Mouse (Mus musculus): ENCODE results near the gene Cpeb1. TPM values are rescaled to one million over a fixed set of nuclear protein-coding genes. Genes with fewer than 3 reads are reported as not detected.
A peak's percentile ranks its signal among the peaks of the same experiment; 100 is the strongest.

Gene Cpeb1
- polyA plus RNA-seq, 1 experiment from 2014 or later = 1.7 TPM

DNA sequence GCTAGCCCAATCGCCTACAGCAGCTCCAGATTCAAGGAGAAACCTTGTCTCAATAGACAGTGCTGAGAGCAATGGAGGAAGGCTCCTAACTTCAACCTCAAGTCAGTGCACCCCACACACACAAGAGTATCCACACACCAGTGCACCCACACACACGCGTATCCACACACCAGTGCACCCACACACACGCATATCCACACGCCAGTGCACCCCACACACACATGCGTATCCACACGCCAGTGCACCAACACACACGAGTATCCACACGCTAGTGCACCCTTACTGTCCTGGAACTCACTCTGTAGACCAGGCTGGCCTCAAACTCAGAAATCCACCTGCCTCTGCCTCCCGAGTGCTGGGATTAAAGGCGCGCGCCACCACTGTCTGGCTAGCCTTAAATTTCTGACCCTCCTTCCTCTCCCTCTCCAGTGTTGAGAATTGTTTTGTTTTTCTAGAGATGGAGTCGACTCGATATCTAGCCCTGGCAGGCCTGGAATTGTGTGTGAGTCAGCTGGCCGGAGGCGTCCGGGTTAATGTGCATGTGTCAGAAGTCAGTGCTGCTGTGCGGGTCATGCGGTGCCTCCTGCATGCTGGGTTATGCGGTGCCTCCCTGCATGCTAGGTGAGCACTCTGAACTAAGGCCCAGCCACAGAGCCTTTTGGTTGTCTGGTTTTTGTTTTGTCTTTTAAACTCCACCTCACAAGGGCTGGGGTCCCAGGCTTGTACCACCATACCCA, 117.3 kb downstream of the Cpeb1 start:
- TF ChIP-seq EP300 (IDR thresholded peaks at IDR 0.05) (no peak), CTCF (IDR thresholded peaks at IDR 0.05) (no peak)
- peaks cover 21% of the 10 kb centered on the region for H3K36me3 ChIP-seq (ENCODE audit: insufficient read depth, low read length)
- 92% methylated on average over 21 of the region's 21 CpGs for WGBS

DNA sequence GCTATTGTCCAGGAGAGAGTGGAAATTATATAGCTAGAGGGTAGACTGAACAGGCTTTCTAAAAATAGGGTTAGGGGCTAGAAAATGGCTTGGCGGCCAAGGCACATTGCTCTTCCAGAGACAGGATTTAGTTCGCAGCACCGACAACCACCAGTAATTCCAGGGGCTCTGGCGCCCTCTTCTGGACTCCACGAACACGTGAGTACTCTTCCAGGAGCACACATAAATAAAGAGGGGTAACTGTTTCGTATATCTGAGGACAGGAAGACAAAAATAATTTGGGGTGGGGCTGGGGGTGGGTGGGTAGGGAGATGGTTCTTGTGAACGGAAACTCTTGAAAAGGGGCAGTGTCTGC, 118.9 kb downstream of the Cpeb1 start:
- no peaks in the 10 kb centered on the region for H3K27me3 ChIP-seq (replicated peaks; ENCODE audit: insufficient read depth, low read length)
- H3K9me3 ChIP-seq (ENCODE audit: low read length) = no peaks in the 10 kb centered on the region
- ATAC-seq (peak; percentile 42), DNase-seq (ENCODE audit: low spot score) (peak; percentile 61)
- no peak overlapping the region for H3K9ac ChIP-seq (replicated peaks; ENCODE audit: low read depth)
- no peaks in the 10 kb centered on the region for H3K4me1 ChIP-seq (ENCODE audit: insufficient read depth, low read depth, low read length)
- TF ChIP-seq CTCF (IDR thresholded peaks at IDR 0.05) (peak; percentile 70), EP300 (IDR thresholded peaks at IDR 0.05) (no peak)
- H3K4me2 ChIP-seq (replicated peaks; ENCODE audit: low read depth, low read length) = no peak overlapping the region
- no peak overlapping the region for H3K4me3 ChIP-seq (ENCODE audit: low read depth, low read length)
- H3K36me3 ChIP-seq (ENCODE audit: insufficient read depth, low read length) = peaks cover 14% of the 10 kb centered on the region; the same call in 1 of the 2 replicates
- peak overlapping the region; percentile 73 for H3K27ac ChIP-seq (ENCODE audit: low read length)
- WGBS = 27% methylated on average over 8 of the region's 8 CpGs

More for the DNA sequence above, 117.3 kb downstream of the Cpeb1 start:
- H3K9ac ChIP-seq (replicated peaks; ENCODE audit: low read depth) = no peak overlapping the region
- H3K4me1 ChIP-seq (ENCODE audit: insufficient read depth, low read depth, low read length) = no peaks in the 10 kb centered on the region
- DNase-seq (ENCODE audit: low spot score) (no peak), ATAC-seq (no peak)
- no peaks in the 10 kb centered on the region for H3K9me3 ChIP-seq (ENCODE audit: low read length)
- no peak overlapping the region for H3K27ac ChIP-seq (ENCODE audit: low read length)
- no peak overlapping the region for H3K4me2 ChIP-seq (replicated peaks; ENCODE audit: low read depth, low read length)
- H3K4me3 ChIP-seq (ENCODE audit: low read depth, low read length) = no peak overlapping the region
- H3K27me3 ChIP-seq (replicated peaks; ENCODE audit: insufficient read depth, low read length) = no peaks in the 10 kb centered on the region

DNA sequence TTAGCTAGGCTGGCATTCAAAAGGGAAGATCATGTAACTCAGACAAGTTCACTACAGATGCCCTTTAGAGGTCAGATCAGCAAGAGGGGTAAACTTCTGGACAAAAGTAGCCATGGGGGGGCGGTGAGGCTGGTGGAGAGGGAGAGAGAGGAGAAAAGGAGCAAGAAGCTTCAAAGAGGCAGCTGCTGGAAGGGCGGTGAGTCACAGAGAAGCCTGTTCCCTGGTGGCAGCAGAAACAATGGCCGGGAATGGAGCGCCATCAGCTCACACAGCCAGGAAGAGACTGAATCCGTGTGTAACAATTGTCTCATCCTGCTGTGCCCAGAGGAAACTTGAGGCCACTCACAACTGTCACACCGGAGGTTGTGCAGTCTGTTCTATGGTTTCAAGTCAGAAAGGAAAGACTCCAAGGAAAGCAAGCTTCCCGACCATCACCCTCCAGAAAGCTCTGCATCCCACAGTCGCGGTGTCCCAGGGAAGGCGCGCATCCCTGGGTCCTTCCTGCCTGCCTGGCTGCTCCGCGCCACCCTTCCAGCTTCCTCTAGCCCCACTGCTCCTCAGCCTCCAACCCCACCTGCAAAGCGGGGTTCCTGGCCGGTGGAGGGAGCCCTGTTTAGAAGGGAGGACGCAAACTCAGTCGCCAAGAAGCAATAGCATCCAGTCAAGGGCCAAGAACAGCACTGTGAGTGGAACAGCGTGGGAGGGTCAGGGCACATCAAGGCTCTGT, 119.4 kb downstream of the Cpeb1 start:
- H3K9me3 ChIP-seq (ENCODE audit: low read length) = no peaks in the 10 kb centered on the region
- peak; percentile 63 for DNase-seq (ENCODE audit: low spot score)
- 63% methylated on average over 18 of the region's 18 CpGs for WGBS
- peaks cover 14% of the 10 kb centered on the region; the same call in 1 of the 2 replicates for H3K36me3 ChIP-seq (ENCODE audit: insufficient read depth, low read length)
- H3K4me3 ChIP-seq (ENCODE audit: low read depth, low read length) = no peak overlapping the region
- no peaks in the 10 kb centered on the region for H3K27me3 ChIP-seq (replicated peaks; ENCODE audit: insufficient read depth, low read length)
- peak; percentile 86 for ATAC-seq
- H3K27ac ChIP-seq (ENCODE audit: low read length) = peak overlapping the region; percentile 73
- H3K4me1 ChIP-seq (ENCODE audit: insufficient read depth, low read depth, low read length) = no peaks in the 10 kb centered on the region
- peak; percentile 37 for TF ChIP-seq CTCF (IDR thresholded peaks at IDR 0.05)
- no peak for TF ChIP-seq EP300 (IDR thresholded peaks at IDR 0.05)
- H3K9ac ChIP-seq (replicated peaks; ENCODE audit: low read depth) = no peak overlapping the region
- H3K4me2 ChIP-seq (replicated peaks; ENCODE audit: low read depth, low read length) = 0 out of 2 replicates have a peak overlapping the region, but pooled peaks have one; percentile 19

DNA sequence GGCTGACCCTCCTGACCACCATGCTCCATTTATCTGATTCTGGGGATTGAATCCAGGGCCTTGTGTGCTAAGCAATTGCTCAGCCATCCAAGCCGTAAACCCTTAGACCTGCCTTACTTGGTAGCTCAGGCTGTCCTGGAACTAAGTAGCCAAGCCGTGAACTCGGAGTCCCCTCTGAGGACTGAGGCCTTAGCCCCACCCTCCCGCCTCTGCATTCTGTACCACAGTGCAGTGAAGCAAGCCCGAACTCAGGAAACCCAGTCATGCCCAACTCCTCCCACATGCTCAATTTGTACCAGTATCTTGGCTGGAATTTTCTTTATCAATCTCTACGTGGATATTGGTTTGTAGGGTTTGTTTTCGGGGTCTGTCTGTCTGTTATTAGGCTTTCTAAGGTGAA, 123.4 kb downstream of the Cpeb1 start:
- Histone ChIP-seq H3K4me2 (replicated peaks; ENCODE audit: low read depth, low read length) (no peak overlapping the region), H3K36me3 (ENCODE audit: insufficient read depth, low read length) (peaks cover 7% of the 10 kb centered on the region; the same call in 1 of the 2 replicates), H3K27me3 (replicated peaks; ENCODE audit: insufficient read depth, low read length) (no peaks in the 10 kb centered on the region), H3K9me3 (ENCODE audit: low read length) (no peaks in the 10 kb centered on the region), H3K4me1 (ENCODE audit: insufficient read depth, low read depth, low read length) (no peaks in the 10 kb centered on the region), H3K9ac (replicated peaks; ENCODE audit: low read depth) (no peak overlapping the region), H3K4me3 (ENCODE audit: low read depth, low read length) (no peak overlapping the region), H3K27ac (ENCODE audit: low read length) (no peak overlapping the region)
- WGBS = 83% methylated on average over 7 of the region's 7 CpGs
- ATAC-seq = no peak
- no peak for TF ChIP-seq CTCF (IDR thresholded peaks at IDR 0.05)
- no peak for TF ChIP-seq EP300 (IDR thresholded peaks at IDR 0.05)
- no peak for DNase-seq (ENCODE audit: low spot score)

DNA sequence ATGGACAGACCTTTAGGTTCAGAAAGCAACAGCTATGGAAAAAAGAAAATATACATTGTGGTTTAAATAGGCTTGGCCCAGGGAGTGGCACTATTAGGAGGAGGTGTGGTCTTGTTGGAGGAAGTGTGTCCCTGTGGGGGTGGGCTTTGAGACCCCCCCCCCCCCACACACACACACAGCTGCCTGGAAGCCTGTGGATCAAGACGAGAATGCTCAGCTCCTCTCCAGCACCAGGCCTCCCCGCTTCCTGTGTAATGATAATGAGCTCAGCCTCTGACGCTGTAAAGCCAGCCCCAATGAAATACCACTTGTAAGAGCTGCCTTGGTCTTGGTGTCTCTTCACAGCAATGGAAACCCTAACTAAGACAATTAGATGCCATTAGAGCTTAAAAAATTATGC, 124.5 kb downstream of the Cpeb1 start:
- Histone ChIP-seq H3K27me3 (replicated peaks; ENCODE audit: insufficient read depth, low read length) (no peaks in the 10 kb centered on the region), H3K9ac (replicated peaks; ENCODE audit: low read depth) (no peak overlapping the region), H3K4me2 (replicated peaks; ENCODE audit: low read depth, low read length) (no peak overlapping the region), H3K4me3 (ENCODE audit: low read depth, low read length) (no peak overlapping the region), H3K9me3 (ENCODE audit: low read length) (no peaks in the 10 kb centered on the region), H3K4me1 (ENCODE audit: insufficient read depth, low read depth, low read length) (no peaks in the 10 kb centered on the region), H3K36me3 (ENCODE audit: insufficient read depth, low read length) (peaks cover 7% of the 10 kb centered on the region; the same call in 1 of the 2 replicates), H3K27ac (ENCODE audit: low read length) (no peak overlapping the region)
- DNase-seq (ENCODE audit: low spot score) = no peak
- no peak for ATAC-seq
- TF ChIP-seq CTCF (IDR thresholded peaks at IDR 0.05) (no peak), EP300 (IDR thresholded peaks at IDR 0.05) (no peak)
- WGBS = 39% methylated on average over 3 of the region's 3 CpGs

DNA sequence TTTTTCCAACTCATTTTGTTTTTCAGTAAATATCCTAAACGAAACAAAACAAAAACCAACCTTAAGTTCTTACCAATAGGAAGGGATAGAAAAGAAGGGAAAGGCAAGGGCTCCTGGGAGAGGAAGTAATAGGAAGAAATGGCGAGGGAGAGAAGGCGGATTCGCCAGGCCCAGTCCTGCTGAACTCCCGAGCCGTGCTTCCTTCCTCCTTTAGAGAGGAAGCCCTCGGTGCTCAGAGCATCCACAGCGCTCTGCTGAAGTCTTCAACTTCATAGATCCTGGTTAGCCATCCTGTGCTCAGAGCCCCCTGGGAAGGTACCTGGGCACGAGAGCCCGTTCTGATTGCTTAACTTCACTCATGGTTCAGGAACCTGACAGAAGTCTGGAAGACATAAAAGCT, 127.6 kb downstream of the Cpeb1 start:
- Histone ChIP-seq H3K27me3 (replicated peaks; ENCODE audit: insufficient read depth, low read length) (no peaks in the 10 kb centered on the region), H3K27ac (ENCODE audit: low read length) (no peak overlapping the region), H3K4me1 (ENCODE audit: insufficient read depth, low read depth, low read length) (no peaks in the 10 kb centered on the region), H3K36me3 (ENCODE audit: insufficient read depth, low read length) (no peaks in the 10 kb centered on the region), H3K4me3 (ENCODE audit: low read depth, low read length) (no peak overlapping the region), H3K9ac (replicated peaks; ENCODE audit: low read depth) (no peak overlapping the region), H3K4me2 (replicated peaks; ENCODE audit: low read depth, low read length) (no peak overlapping the region), H3K9me3 (ENCODE audit: low read length) (no peaks in the 10 kb centered on the region)
- no peak for ATAC-seq
- no peak for DNase-seq (ENCODE audit: low spot score)
- TF ChIP-seq EP300 (IDR thresholded peaks at IDR 0.05) (no peak), CTCF (IDR thresholded peaks at IDR 0.05) (no peak)
- 77% methylated on average over 10 of the region's 10 CpGs for WGBS
